ENCODE assay signal across 13 mouse cellular contexts in genomic region chr7:142398052-142398451, GRCm38 (mm10). TPM values are rescaled to one million over a fixed set of nuclear protein-coding genes. Genes with fewer than 3 reads are reported as not detected.
DNase-seq lines count a peak whose midpoint lies in the region; ATAC-seq and TF ChIP-seq lines count a peak whose summit lies in the region.
"Had no signal": no experiment of that assay in that cellular context is flagged by ENCODE, and none has a peak within 500 bp of the region (broad histone marks: within the 10 kb centered on the region; RNA-seq: fewer than 3 reads in every experiment).

No protein-coding gene starts in this region.

- 22% methylated on average over 2 of the region's 2 CpGs for WGBS in spleen, adult 2 months
- 25% methylated on average over 2 of the region's 2 CpGs for WGBS in liver, embryonic 16.5 days (ENCODE audit: insufficient replicate concordance)

- no peaks in the 10 kb centered on the region for H3K9me3 ChIP-seq in liver, embryonic 16.5 days (replicated peaks; ENCODE audit: control insufficient read depth, low read length)
- H3K9me3 ChIP-seq: forebrain, embryonic 13.5 days had no signal

- no peak overlapping the region for H3K4me2 ChIP-seq in liver, embryonic 16.5 days (ENCODE audit: low read depth, low read length)
- H3K4me2 ChIP-seq: forebrain, embryonic 13.5 days had no signal

- intact Hi-C loops in gastrocnemius, adult 2 months (cut with DNase I), result no loop called here

- H3K9ac ChIP-seq in liver, embryonic 16.5 days (ENCODE audit: low read depth, low read length), result no peak overlapping the region
- H3K9ac ChIP-seq: forebrain, embryonic 13.5 days had no signal

- peak overlapping the region; percentile 59 for H3K27ac ChIP-seq in gastrocnemius, adult 2 months
- peak overlapping the region; percentile 48 for H3K27ac ChIP-seq in spleen, adult 2 months (ENCODE audit: insufficient read depth, low read length)
- H3K27ac ChIP-seq in liver, embryonic 16.5 days (ENCODE audit: low read length), result peak overlapping the region; percentile 48
- H3K27ac ChIP-seq: forebrain, embryonic 13.5 days had no signal

- no peak overlapping the region for H3K4me3 ChIP-seq in gastrocnemius, adult 2 months
- no peak overlapping the region for H3K4me3 ChIP-seq in spleen, adult 2 months (ENCODE audit: extremely low read depth, insufficient read depth, insufficient read length)
- no peak overlapping the region for H3K4me3 ChIP-seq in liver, embryonic 16.5 days (ENCODE audit: low read depth, low read length)
- H3K4me3 ChIP-seq: forebrain, embryonic 13.5 days had no signal

- no peaks in the 10 kb centered on the region for H3K27me3 ChIP-seq in spleen, adult 2 months (ENCODE audit: control insufficient read depth, insufficient read depth, low read length)
- H3K27me3 ChIP-seq in liver, embryonic 16.5 days (ENCODE audit: control insufficient read depth, insufficient read depth, low read depth, low read length), result no peaks in the 10 kb centered on the region
- H3K27me3 ChIP-seq: forebrain, embryonic 13.5 days had no signal

- TF ChIP-seq POLR2A in spleen, adult 2 months (IDR thresholded peaks at IDR 0.05; ENCODE audit: low read depth, low read length), result no peak

- no peak for TF ChIP-seq CTCF in gastrocnemius, adult 2 months (IDR thresholded peaks at IDR 0.05)
- TF ChIP-seq CTCF in spleen, adult 2 months (IDR thresholded peaks at IDR 0.05; ENCODE audit: extremely low read depth, insufficient read depth, insufficient read length, insufficient replicate concordance), result no peak

- peaks cover 26% of the 10 kb centered on the region; the same call in 1 of the 2 replicates for H3K4me1 ChIP-seq in spleen, adult 2 months (ENCODE audit: control insufficient read depth, insufficient read depth, insufficient read length)
- peaks cover 45% of the 10 kb centered on the region for H3K4me1 ChIP-seq in liver, embryonic 16.5 days (ENCODE audit: control insufficient read depth, low read depth, low read length)

- no peaks in the 10 kb centered on the region for H3K36me3 ChIP-seq in spleen, adult 2 months (ENCODE audit: control insufficient read depth, insufficient read depth, low read length)
- H3K36me3 ChIP-seq in liver, embryonic 16.5 days (ENCODE audit: control insufficient read depth, insufficient read depth), result no peaks in the 10 kb centered on the region

- DNase-seq in gastrocnemius, adult 2 months, result no peak
- DNase-seq in gastrocnemius, postnatal 10 days, result no peak
- no peak for DNase-seq in spleen, adult 2 months (ENCODE audit: low read depth in 1 of 2, low spot score in 2 of 2)
- DNase-seq in spleen, adult 18-20 months, result no peak
- no peak for DNase-seq in ovary, adult 18-20 months (ENCODE audit: low spot score)
- no peak for DNase-seq in thymus, postnatal 0 days (ENCODE audit: low spot score)
- DNase-seq in neural tube, embryonic 10.5 days (ENCODE audit: extremely low spot score, low spot score), result no peak
- DNase-seq: cerebellum, adult 8-10 months had no signal

- peak; percentile 28 for ATAC-seq in liver, embryonic 16.5 days (ENCODE audit: low read depth)
- ATAC-seq: forebrain, embryonic 13.5 days; hindbrain, embryonic 16.5 days had no signal

RNA-seq across cellular contexts. Expression of gene Ctsd, which starts 10.2 kb away (rescaled TPM):
- 100 to 1,000 TPM; 411 to 467 TPM for total RNA-seq in gastrocnemius, adult 2 months (2021)
- total RNA-seq in gastrocnemius, postnatal 10 days (2021), result 100 to 1,000 TPM; 249 to 254 TPM
- 359 and 461 TPM in 2 replicates for polyA plus RNA-seq in spleen, adult 2 months (2012; rRNA removed)
- polyA plus RNA-seq in liver, embryonic 16.5 days (2015; fragmentation: Nextera tagmentation; extraction: Ambion mirVana), result 408 and 415 TPM in 2 replicates
- 395 and 403 TPM in 2 replicates for polyA plus RNA-seq in thymus, postnatal 0 days (2015; fragmentation: Nextera tagmentation; extraction: Ambion mirVana)

RNA-seq across cellular contexts. Expression of gene Gm49369, which starts 15.6 kb away (rescaled TPM):
- total RNA-seq in gastrocnemius, adult 2 months (2021), result 1 to 10 TPM; 1.5 to 1.8 TPM
- total RNA-seq in gastrocnemius, postnatal 10 days (2021), result 1 to 10 TPM in 1 of 2 experiments, not detected in 1; 1.0 TPM
- polyA plus RNA-seq in spleen, adult 2 months (2012; rRNA removed), result 0.21 TPM in 1 of 2 replicates, not detected in the other
- 1.4 and 1.8 TPM in 2 replicates for polyA plus RNA-seq in liver, embryonic 16.5 days (2015; fragmentation: Nextera tagmentation; extraction: Ambion mirVana)
- 5.1 TPM in 1 of 2 replicates, not detected in the other for polyA plus RNA-seq in thymus, postnatal 0 days (2015; fragmentation: Nextera tagmentation; extraction: Ambion mirVana)
- polyA plus RNA-seq: forebrain, embryonic 13.5 days; neural tube, embryonic 11.5 days had no signal

RNA-seq across cellular contexts. Expression of gene Ifitm10, which starts 24.5 kb away (rescaled TPM):
- total RNA-seq in gastrocnemius, adult 2 months (2021), result 1 to 10 TPM; 3.0 to 4.1 TPM
- 1 to 10 TPM; 3.3 to 4.8 TPM for total RNA-seq in gastrocnemius, postnatal 10 days (2021)
- polyA plus RNA-seq in spleen, adult 2 months (2012; rRNA removed), result 14.7 and 20.2 TPM in 2 replicates
- polyA plus RNA-seq in liver, embryonic 16.5 days (2015; fragmentation: Nextera tagmentation; extraction: Ambion mirVana), result 1.6 and 2.0 TPM in 2 replicates
- 8.5 and 10.6 TPM in 2 replicates for polyA plus RNA-seq in thymus, postnatal 0 days (2015; fragmentation: Nextera tagmentation; extraction: Ambion mirVana)
- polyA plus RNA-seq: neural tube, embryonic 11.5 days had no signal

RNA-seq across cellular contexts. Expression of gene Syt8, which starts 36.6 kb away (rescaled TPM):
- not detected for total RNA-seq in gastrocnemius, adult 2 months (2021)
- under 1 TPM in 1 of 2 experiments, not detected in 1; 0.36 TPM for total RNA-seq in gastrocnemius, postnatal 10 days (2021)
- polyA plus RNA-seq in spleen, adult 2 months (2012; rRNA removed), result 0.94 and 1.1 TPM in 2 replicates
- polyA plus RNA-seq in liver, embryonic 16.5 days (2015; fragmentation: Nextera tagmentation; extraction: Ambion mirVana), result 0.14 TPM in 1 of 2 replicates, not detected in the other
- polyA plus RNA-seq in thymus, postnatal 0 days (2015; fragmentation: Nextera tagmentation; extraction: Ambion mirVana), result 0.34 and 0.75 TPM in 2 replicates
- polyA plus RNA-seq: forebrain, embryonic 13.5 days; hindbrain, embryonic 16.5 days; limb, embryonic 11.5 days; neural tube, embryonic 11.5 days had no signal

RNA-seq across cellular contexts. Expression of gene Tnni2, which starts 43.6 kb away (rescaled TPM):
- total RNA-seq in gastrocnemius, adult 2 months (2021), result over 10,000 TPM; 15,929 to 19,962 TPM
- over 10,000 TPM; 11,296 to 12,937 TPM for total RNA-seq in gastrocnemius, postnatal 10 days (2021)
- 3.0 and 3.9 TPM in 2 replicates for polyA plus RNA-seq in spleen, adult 2 months (2012; rRNA removed)
- polyA plus RNA-seq in liver, embryonic 16.5 days (2015; fragmentation: Nextera tagmentation; extraction: Ambion mirVana), result 17.8 and 41.4 TPM in 2 replicates
- 14.1 and 14.3 TPM in 2 replicates for polyA plus RNA-seq in thymus, postnatal 0 days (2015; fragmentation: Nextera tagmentation; extraction: Ambion mirVana)
